Mouse (Mus musculus) myocyte (in vitro differentiated cells): ENCODE data around the gene Pld1.

ENCODE experiments used
- CEBPB ChIP-seq: IDR thresholded peaks from 2 replicates; pipeline ENCODE4 v1.6.1; 2011; ENCODE audit warnings: mild to moderate bottlenecking, moderate library complexity; ENCODE audit not compliant: poor library complexity, insufficient read depth, severe bottlenecking
- MAX ChIP-seq: IDR thresholded peaks from one replicate; pipeline ENCODE4 v1.6.1; 2011; ENCODE audit warnings: low read depth, mild to moderate bottlenecking, control low read depth
- MYOG ChIP-seq, 3 experiments: IDR thresholded peaks; one replicate each; pipeline ENCODE4 v1.6.1; 2011; ENCODE audit warnings: control low read depth in 2 of 3, low read depth in 2 of 3, mild to moderate bottlenecking in 2 of 3; ENCODE audit not compliant: insufficient read length in 2 of 3, control insufficient read depth in 1 of 3, insufficient read depth in 1 of 3
- POLR2A ChIP-seq: IDR thresholded peaks from one replicate; pipeline ENCODE4 v1.6.1; 2011; ENCODE audit warnings: low read depth, mild to moderate bottlenecking, control low read depth, moderate library complexity; ENCODE audit not compliant: insufficient read length
- REST ChIP-seq: IDR thresholded peaks from one replicate; pipeline ENCODE4 v1.6.1; 2011; ENCODE audit warnings: mild to moderate bottlenecking, control low read depth, moderate library complexity; ENCODE audit not compliant: insufficient read depth, insufficient read length
- SRF ChIP-seq: IDR thresholded peaks from one replicate; pipeline ENCODE4 v1.6.1; 2011; ENCODE audit warnings: low read depth; ENCODE audit not compliant: control insufficient read depth, insufficient read length
- TCF12 ChIP-seq: IDR thresholded peaks from one replicate; pipeline ENCODE4 v1.6.1; 2011; ENCODE audit warnings: mild to moderate bottlenecking, control low read depth; ENCODE audit not compliant: poor library complexity, insufficient read depth, severe bottlenecking
- USF1 ChIP-seq: IDR thresholded peaks from one replicate; pipeline ENCODE4 v1.6.1; 2011; ENCODE audit warnings: low read depth, mild to moderate bottlenecking, control low read depth, moderate library complexity

DNA sequence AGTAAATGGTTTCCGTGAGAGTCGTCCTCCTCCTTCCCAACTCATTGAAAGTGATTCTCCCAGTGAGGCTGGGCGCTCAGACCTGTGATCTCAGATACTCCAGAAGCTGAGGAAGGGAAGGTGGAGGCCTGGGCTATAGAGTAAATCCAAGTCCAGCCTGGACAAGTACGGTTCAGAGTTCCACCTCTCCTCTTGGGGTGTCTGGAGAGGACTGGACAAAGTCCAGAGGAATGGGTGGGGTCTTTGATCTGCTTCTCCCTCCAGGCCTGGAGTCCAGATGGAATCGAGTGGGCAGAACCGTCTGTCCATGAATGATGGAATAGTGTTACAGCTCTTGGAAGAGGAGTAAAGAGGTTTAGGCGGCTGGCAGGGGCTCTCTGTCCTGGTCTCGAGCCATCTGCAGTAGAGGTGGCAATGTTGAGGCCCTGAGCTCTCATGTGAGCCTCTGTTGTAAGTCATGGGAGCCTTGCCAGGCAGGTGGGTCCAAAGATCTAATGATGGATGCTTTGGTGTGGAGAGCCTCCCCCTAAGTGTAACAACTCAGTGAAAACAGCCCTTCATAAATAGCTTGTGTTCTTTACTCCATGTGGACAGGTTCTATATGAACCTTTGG lies 98.9 kb downstream of the Pld1 start:
- no peak for TF ChIP-seq POLR2A
- no peak for TF ChIP-seq TCF12
- no peak for TF ChIP-seq MYOG (IDR thresholded peaks at IDR 0.05; ENCODE audit: control insufficient read depth in 1 of 3, insufficient read depth in 1 of 3, insufficient read length in 2 of 3, low read depth in 2 of 3)
- TF ChIP-seq USF1: no peak
- no peak for TF ChIP-seq REST
- no peak for TF ChIP-seq CEBPB
- no peak for TF ChIP-seq MAX
- TF ChIP-seq SRF: no peak
